In genomic region chr8:75212631-75213306, GRCm38 (mm10) we compare ENCODE assay signal across 8 mouse cellular contexts. TPM values are rescaled to one million over a fixed set of nuclear protein-coding genes. Genes with fewer than 3 reads are reported as not detected.
A peak's percentile ranks its signal among the peaks of the same experiment; 100 is the strongest.
DNase-seq lines count a peak whose midpoint lies in the region; ATAC-seq and TF ChIP-seq lines count a peak whose summit lies in the region.

No protein-coding gene starts in this region.

- 0 out of 2 replicates have a peak, but pooled peaks cover 2% of the 10 kb centered on the region for H3K4me1 ChIP-seq in cortical plate, adult 2 months (ENCODE audit: control insufficient read depth, insufficient read depth, low read length)
- peaks cover 17% of the 10 kb centered on the region for H3K4me1 ChIP-seq in megakaryocyte, embryonic 14.5 days

- peak overlapping the region; percentile 43; the same call in 1 of the 2 replicates for H3K27ac ChIP-seq in cortical plate, adult 2 months (ENCODE audit: insufficient read depth, low read length)

- TF ChIP-seq CTCF in cortical plate, adult 2 months (IDR thresholded peaks at IDR 0.05; ENCODE audit: extremely low read depth, insufficient read depth, low read length): no peak

- peak overlapping the region; percentile 79 for H3K4me3 ChIP-seq in cortical plate, adult 2 months (ENCODE audit: insufficient read depth, low read length)
- peak overlapping the region; percentile 90 for H3K4me3 ChIP-seq in megakaryocyte, embryonic 14.5 days (replicated peaks)

- H3K36me3 ChIP-seq in megakaryocyte, embryonic 14.5 days (replicated peaks; ENCODE audit: low read length): no peaks in the 10 kb centered on the region

- H3K27me3 ChIP-seq in megakaryocyte, embryonic 14.5 days (replicated peaks): peaks cover 95% of the 10 kb centered on the region

- no peaks in the 10 kb centered on the region for H3K9me3 ChIP-seq in megakaryocyte, embryonic 14.5 days

- intact Hi-C loops in left cerebral cortex, postnatal 10 days (cut with DNase I): no loop called here

- TF ChIP-seq POLR2A in cortical plate, adult 2 months (IDR thresholded peaks at IDR 0.05; ENCODE audit: extremely low read depth, insufficient read depth, low read length): 0 out of 2 replicates have a peak, but pooled peaks have one; percentile 20

- DNase-seq in adrenal gland, adult (ENCODE audit: inconsistent age in 2 of 2, low spot score in 1 of 2): peak; percentile 91 to 96
- DNase-seq in gastrocnemius, postnatal 25 days: peak; percentile 84
- peak; percentile 62 to 88 for DNase-seq in left cerebral cortex, postnatal 10 days (ENCODE audit: extremely low spot score in 1 of 2, low spot score in 2 of 2)
- peak; percentile 77 for DNase-seq in right cerebral cortex, postnatal 14 days
- peak; percentile 86 for DNase-seq in urinary bladder, postnatal 14 days (ENCODE audit: low spot score)

- ATAC-seq in inflammation-experienced regulatory T-cells, adult 6 months: peak; percentile 65

RNA-seq across cellular contexts. Expression of gene Rasd2, which starts 1.0 kb away (rescaled TPM):
- 44.3 and 78.6 TPM in 2 replicates for polyA plus RNA-seq in cortical plate, adult 2 months (2012; rRNA removed)
- total RNA-seq in gastrocnemius, postnatal 25 days (2021): 1 to 10 TPM; 1.3 to 1.5 TPM
- under 1 TPM in 1 of 3 experiments, not detected in 2; 0.41 TPM for polyA plus RNA-seq in inflammation-experienced regulatory T-cells, adult 6 months (2017; shearing (Covaris generic))
- 10 to 100 TPM; 33.5 to 46.8 TPM for total RNA-seq in left cerebral cortex, postnatal 10 days (2021)
- polyA plus RNA-seq in megakaryocyte, embryonic 14.5 days (2012; ENCODE audit: insufficient read depth, low replicate concordance): not detected in 2 replicates

Comparison
In these comparisons a context has a peak if more than half of its experiments do, and no peak if none do; other contexts are left out.
1. Peak in every context shown above with its lines: DNase-seq, ATAC-seq, H3K4me3 ChIP-seq and H3K27ac ChIP-seq.
2. RNA of gene Rasd2, which starts 1.0 kb away (polyA plus RNA-seq): 44.3 to 78.6 TPM in cortical plate, adult 2 months; not detected in megakaryocyte, embryonic 14.5 days and 0.41 TPM in inflammation-experienced regulatory T-cells, adult 6 months; every median in the first group is over 10 times any median in the second.